Mouse (Mus musculus) stomach, embryonic 14.5 days (tissue): ENCODE data around the gene Tmigd3. TPM values are rescaled to one million over a fixed set of nuclear protein-coding genes. Genes with fewer than 3 reads are reported as not detected.

Experiments
- ATAC-seq: fragments of 200-750 bp; cut with Nextera tagmentation; 2 replicates; pipeline ENCODE4 v1.8.0; 2017; ENCODE audit warnings: low read depth, moderate TSS enrichment; ENCODE audit not compliant: insufficient number of reproducible peaks, insufficient read depth, low FRiP score
- H3K27ac ChIP-seq: fragments of 300-500 bp; sonication (generic); 2 replicates; pipeline ENCODE4 v1.5.1; 2014; ENCODE audit warnings: mild to moderate bottlenecking, low read length, moderate library complexity, mixed read lengths
- H3K27me3 ChIP-seq: fragments of 300-500 bp; sonication (generic); 2 replicates; pipeline ENCODE4 v1.6.1; 2014; ENCODE audit warnings: low read length, control low read depth, mixed read lengths; ENCODE audit not compliant: control insufficient read depth, insufficient read depth
- H3K36me3 ChIP-seq: fragments of 300-500 bp; sonication (generic); 2 replicates; pipeline ENCODE4 v1.6.1; 2014; ENCODE audit warnings: mild to moderate bottlenecking, control low read depth, low read length, moderate library complexity, mixed read lengths; ENCODE audit not compliant: control insufficient read depth, insufficient read depth
- H3K4me1 ChIP-seq: fragments of 300-500 bp; sonication (generic); 2 replicates; pipeline ENCODE4 v1.6.1; 2014; ENCODE audit warnings: low read length, control low read depth, mixed read lengths; ENCODE audit not compliant: control insufficient read depth, insufficient read depth
- H3K4me2 ChIP-seq: fragments of 300-500 bp; sonication (generic); replicated peaks from 2 replicates; pipeline ENCODE4 v1.6.1; 2014; ENCODE audit warnings: low read depth, low read length, control low read depth
- H3K4me3 ChIP-seq: fragments of 300-500 bp; sonication (generic); 2 replicates; pipeline ENCODE4 v1.5.1; 2014; ENCODE audit warnings: low read depth, low read length, control low read depth
- H3K9ac ChIP-seq: fragments of 300-500 bp; sonication (generic); replicated peaks from 2 replicates; pipeline ENCODE4 v1.6.1; 2014; ENCODE audit warnings: low read depth, mild to moderate bottlenecking, control low read depth, low read length, moderate library complexity, mixed read lengths
- H3K9me3 ChIP-seq: fragments of 300-500 bp; sonication (generic); 2 replicates; pipeline ENCODE4 v1.6.1; 2016; ENCODE audit warnings: low read depth, low read length, control low read depth; ENCODE audit not compliant: control insufficient read depth
- WGBS: fragments of 180-500 bp; shearing (Covaris S2); extraction: QIAGEN DNeasy Blood & Tissue Kit; methylation state at CpG from one replicate; pipeline ENCODE4 v1.1.7; 2014; 5-methylcytosine and 5-hydroxymethylcytosine counted together
- polyA plus RNA-seq: library from polyadenylated mRNA; unstranded; fragments of >200 nt; fragmentation: Nextera tagmentation; extraction: Ambion mirVana; gene quantifications from 2 replicates; pipeline ENCODE4 v1.2.1, GENCODE M21; 2014

Tmigd3 gene
- polyA plus RNA-seq, 1 experiment from 2014 or later, result not detected

DNA sequence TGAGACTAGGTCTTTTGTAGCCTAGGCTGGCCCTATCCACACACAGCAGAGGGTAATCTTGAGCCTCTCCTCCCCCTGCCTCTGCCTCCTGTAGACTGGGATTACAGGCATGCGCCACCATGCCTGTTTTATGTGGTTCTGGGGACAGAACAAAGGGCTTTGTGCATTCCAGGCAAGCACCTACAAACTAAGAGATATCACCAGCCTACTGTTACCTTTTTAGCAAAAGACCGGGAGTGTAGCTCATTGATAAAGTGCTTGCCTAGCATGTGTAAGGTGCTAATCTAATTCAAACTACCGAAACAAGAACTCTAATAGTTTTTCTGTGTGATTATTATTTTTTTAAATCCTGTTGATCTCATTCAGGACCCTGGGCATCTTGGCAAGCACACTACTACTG is 33.8 kb upstream of the Tmigd3 start:
- WGBS, result 87% methylated on average over 3 of the region's 3 CpGs
- Histone ChIP-seq H3K4me3 (no peak overlapping the region), H3K9ac (no peak overlapping the region), H3K9me3 (no peaks in the 10 kb centered on the region), H3K36me3 (no peaks in the 10 kb centered on the region), H3K27ac (no peak overlapping the region), H3K27me3 (no peaks in the 10 kb centered on the region), H3K4me1 (no peaks in the 10 kb centered on the region), H3K4me2 (no peak overlapping the region)
- no peak for ATAC-seq

DNA sequence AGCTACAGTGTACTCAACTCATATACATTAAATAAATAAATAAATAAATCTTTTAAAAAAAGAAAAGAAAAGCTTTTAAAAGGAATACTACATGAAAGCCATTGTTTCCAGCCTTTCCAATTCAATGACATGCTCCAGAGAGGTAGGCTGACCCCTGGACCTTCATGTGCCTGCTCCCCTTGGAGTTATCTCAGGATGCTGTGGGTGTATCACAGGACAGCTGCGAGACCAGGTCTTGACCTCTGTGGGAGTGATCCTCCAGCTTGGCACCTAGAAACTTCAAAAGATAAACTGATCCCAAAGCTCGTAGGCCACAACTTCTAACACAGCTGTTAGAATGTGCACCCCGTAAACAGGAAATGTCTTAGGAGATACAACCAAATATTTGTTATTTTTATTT is 32.0 kb upstream of the Tmigd3 start:
- H3K4me3 ChIP-seq, result no peak overlapping the region
- WGBS, result 69% methylated on average over 3 of the region's 3 CpGs
- ATAC-seq, result no peak

DNA sequence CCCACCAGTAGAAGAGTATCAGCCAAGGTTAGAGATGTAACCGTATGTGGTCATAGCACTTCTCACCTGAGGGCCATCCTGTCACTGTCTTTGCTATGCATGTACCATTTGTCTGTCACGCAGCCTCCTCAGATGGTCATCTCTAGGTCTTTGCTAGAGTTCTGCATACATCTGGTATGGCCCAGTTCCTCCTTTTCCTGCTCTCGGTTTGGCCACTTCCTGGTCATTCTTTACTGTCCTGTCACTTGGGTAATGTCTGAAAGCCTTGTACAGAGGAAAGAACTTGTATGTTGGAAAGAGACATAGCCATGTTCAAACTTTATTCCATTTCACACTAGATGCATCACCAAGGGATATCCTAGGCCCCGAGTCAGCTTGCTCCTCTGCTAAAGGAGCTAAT is 30.9 kb upstream of the Tmigd3 start:
- Histone ChIP-seq H3K4me1 (no peaks in the 10 kb centered on the region), H3K4me2 (no peak overlapping the region), H3K27ac (no peak overlapping the region), H3K27me3 (no peaks in the 10 kb centered on the region), H3K9me3 (no peaks in the 10 kb centered on the region), H3K9ac (no peak overlapping the region), H3K36me3 (no peaks in the 10 kb centered on the region), H3K4me3 (no peak overlapping the region)
- WGBS, result 80% methylated on average over 4 of the region's 4 CpGs
- no peak for ATAC-seq

More for the DNA sequence above, 32.0 kb upstream of the Tmigd3 start:
- no peaks in the 10 kb centered on the region for H3K27me3 ChIP-seq
- H3K4me2 ChIP-seq, result no peak overlapping the region
- H3K9me3 ChIP-seq, result no peaks in the 10 kb centered on the region
- no peaks in the 10 kb centered on the region for H3K4me1 ChIP-seq
- H3K36me3 ChIP-seq, result no peaks in the 10 kb centered on the region
- no peak overlapping the region for H3K9ac ChIP-seq
- H3K27ac ChIP-seq, result no peak overlapping the region

DNA sequence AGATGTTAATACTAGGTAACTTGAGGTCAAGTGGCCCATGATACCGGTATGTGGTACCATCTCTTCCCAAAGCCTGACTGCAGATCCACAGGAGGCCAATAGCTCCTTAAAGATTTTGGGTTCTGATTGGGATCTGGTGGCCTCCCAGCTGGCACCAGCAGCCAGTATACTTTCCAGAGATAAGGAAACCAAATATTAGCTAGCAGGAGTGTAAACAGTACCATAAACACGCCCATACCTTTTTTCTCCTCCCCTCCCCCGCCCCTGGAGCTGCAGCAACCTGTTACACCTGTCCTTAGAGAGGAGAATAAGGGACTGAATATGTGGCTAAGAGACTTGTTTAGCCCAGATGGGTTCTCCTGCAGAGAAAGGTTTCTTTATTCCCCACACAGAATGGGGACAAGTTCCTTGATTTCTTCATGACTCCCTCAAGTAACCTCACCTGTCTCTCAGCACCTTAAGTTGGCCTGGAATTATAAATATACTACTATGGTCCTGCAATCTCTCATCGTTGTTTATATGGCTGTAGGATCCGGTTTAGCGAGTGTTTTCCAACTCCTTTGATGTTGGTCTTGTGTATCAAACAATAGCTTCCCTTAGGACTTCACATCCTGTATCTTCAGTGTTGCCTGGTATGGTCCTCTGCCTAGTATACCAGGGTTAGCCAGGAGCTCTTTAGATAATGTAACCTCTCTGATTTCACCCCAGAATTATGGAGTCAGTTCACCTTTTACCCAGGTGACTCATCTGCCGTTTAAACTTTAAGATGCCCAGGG is 24.2 kb upstream of the Tmigd3 start:
- no peaks in the 10 kb centered on the region for H3K27me3 ChIP-seq
- peak overlapping the region; percentile 27; the same call in 1 of the 2 replicates for H3K27ac ChIP-seq
- H3K9ac ChIP-seq, result no peak overlapping the region
- ATAC-seq, result peak; percentile 92
- H3K9me3 ChIP-seq, result no peaks in the 10 kb centered on the region
- no peak overlapping the region for H3K4me2 ChIP-seq
- no peaks in the 10 kb centered on the region for H3K4me1 ChIP-seq
- H3K36me3 ChIP-seq, result no peaks in the 10 kb centered on the region
- 49% methylated on average over 7 of the region's 7 CpGs for WGBS
- H3K4me3 ChIP-seq, result no peak overlapping the region

DNA sequence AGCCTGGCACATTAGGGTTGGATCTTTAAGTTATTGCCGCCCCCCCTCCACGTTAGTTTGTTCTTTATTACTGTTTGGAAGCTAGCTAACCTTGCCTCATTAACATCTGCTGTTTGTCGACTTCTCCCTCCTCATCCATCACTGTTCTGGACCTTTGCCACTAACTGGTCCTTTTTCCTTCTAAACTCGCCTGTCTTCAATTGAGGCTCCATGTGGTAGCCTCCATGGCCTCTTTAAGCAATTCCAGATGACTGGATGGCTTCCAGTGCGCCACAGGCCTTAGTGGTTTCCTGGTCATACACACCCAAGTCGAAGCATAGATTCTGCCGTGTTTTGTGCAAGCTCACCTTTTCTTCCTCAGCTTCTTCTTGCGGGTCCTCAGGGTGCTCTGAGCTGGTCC is 16.9 kb upstream of the Tmigd3 start:
- Histone ChIP-seq H3K9ac (no peak overlapping the region), H3K4me2 (no peak overlapping the region), H3K27ac (no peak overlapping the region), H3K4me1 (0 out of 2 replicates have a peak, but pooled peaks cover 2% of the 10 kb centered on the region), H3K27me3 (no peaks in the 10 kb centered on the region), H3K9me3 (no peaks in the 10 kb centered on the region), H3K4me3 (no peak overlapping the region), H3K36me3 (no peaks in the 10 kb centered on the region)
- WGBS, result 56% methylated on average over 8 of the region's 8 CpGs
- no peak for ATAC-seq

DNA sequence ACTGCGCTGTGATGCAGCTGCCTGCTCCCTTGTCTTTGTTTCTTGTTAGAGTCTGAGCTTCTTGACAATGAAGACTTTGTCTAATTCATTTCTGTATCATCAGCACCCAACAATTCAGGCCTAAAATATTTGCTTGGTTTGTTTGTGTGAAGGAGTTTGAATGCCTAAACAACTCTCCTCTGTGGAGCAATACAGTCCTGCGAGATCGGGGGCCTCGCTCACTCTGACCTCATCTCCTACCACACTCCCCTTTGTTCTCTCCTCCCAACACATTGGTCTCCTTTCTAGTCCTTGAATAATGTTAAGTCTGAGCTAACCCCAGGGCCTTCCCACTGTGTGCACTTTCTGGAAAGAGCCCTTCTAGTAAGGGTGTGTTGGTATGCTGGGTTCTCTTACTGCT is 15.9 kb upstream of the Tmigd3 start:
- H3K4me2 ChIP-seq, result no peak overlapping the region
- 83% methylated on average over 4 of the region's 4 CpGs for WGBS
- H3K4me3 ChIP-seq, result no peak overlapping the region
- no peak for ATAC-seq
- 0 out of 2 replicates have a peak, but pooled peaks cover 2% of the 10 kb centered on the region for H3K4me1 ChIP-seq
- no peaks in the 10 kb centered on the region for H3K27me3 ChIP-seq
- no peak overlapping the region for H3K9ac ChIP-seq
- H3K36me3 ChIP-seq, result no peaks in the 10 kb centered on the region
- H3K9me3 ChIP-seq, result no peaks in the 10 kb centered on the region
- H3K27ac ChIP-seq, result no peak overlapping the region

DNA sequence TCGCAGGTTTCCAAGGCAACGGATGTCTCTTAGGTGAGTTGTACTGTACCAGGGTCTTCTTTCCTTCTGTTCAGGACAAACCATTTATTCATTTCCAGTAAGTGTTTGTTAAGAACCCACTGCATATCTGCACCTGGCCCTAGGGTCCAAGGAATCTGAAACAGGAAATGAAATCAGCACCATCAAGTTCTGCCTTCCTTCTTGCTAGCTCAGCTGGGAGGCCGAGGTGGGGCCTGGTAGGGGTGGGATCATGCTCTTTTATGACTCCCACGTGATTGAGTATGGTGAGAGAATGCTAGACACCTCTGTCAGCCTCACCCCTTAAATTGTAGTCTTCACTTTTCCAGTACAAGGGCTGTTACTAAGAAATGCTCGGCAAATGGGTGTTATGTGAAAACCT is 13.2 kb upstream of the Tmigd3 start:
- ATAC-seq, result no peak
- 67% methylated on average over 5 of the region's 5 CpGs for WGBS
- H3K9ac ChIP-seq, result no peak overlapping the region

DNA sequence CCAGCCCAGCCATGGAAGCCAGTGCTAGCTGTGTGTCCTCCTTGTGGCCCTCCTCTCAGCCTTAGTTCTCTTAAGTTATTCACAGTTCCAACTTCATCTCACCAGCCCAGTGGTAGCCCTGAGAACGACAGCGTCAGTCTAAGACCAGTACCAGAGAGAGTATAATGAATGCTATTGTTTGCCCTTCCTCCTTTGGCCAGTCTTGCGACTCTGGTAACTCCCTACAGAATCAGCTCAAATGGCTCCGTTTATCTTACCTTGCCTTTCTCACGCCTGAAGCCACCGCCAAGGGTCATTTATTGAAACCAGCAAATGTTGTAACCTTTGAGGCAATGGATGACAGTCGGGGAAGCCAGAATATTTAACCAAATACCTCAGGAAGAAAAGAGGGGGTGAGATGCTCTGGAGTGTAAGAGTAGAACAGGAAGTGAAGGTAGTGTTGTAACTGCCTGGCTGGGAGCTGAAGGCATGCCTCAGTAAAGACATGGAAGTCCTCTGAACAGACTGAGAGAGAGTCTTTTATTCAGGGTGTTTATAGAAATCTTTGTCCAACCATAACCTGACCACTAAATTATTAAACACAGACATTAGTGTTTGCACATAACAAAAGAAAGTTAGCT is 8.8 kb upstream of the Tmigd3 start:
- no peak for ATAC-seq
- no peak overlapping the region for H3K9ac ChIP-seq
- H3K36me3 ChIP-seq, result no peaks in the 10 kb centered on the region
- no peak overlapping the region for H3K4me3 ChIP-seq
- no peak overlapping the region for H3K27ac ChIP-seq
- no peak overlapping the region for H3K4me2 ChIP-seq
- no peaks in the 10 kb centered on the region for H3K4me1 ChIP-seq
- 42% methylated on average over 7 of the region's 7 CpGs for WGBS
- no peaks in the 10 kb centered on the region for H3K27me3 ChIP-seq
- no peaks in the 10 kb centered on the region for H3K9me3 ChIP-seq

More for the DNA sequence above, 13.2 kb upstream of the Tmigd3 start:
- no peaks in the 10 kb centered on the region for H3K27me3 ChIP-seq
- H3K4me3 ChIP-seq, result no peak overlapping the region
- no peak overlapping the region for H3K4me2 ChIP-seq
- H3K36me3 ChIP-seq, result no peaks in the 10 kb centered on the region
- no peaks in the 10 kb centered on the region for H3K9me3 ChIP-seq
- H3K4me1 ChIP-seq, result 0 out of 2 replicates have a peak, but pooled peaks cover 2% of the 10 kb centered on the region
- H3K27ac ChIP-seq, result no peak overlapping the region
